Mouse (Mus musculus): ENCODE results near the gene Tnni2. TPM values are rescaled to one million over a fixed set of nuclear protein-coding genes. Genes with fewer than 3 reads are reported as not detected.
A peak's percentile ranks its signal among the peaks of the same experiment; 100 is the strongest.
"Not testable (repeated sequence)": the region's sequence is repeated elsewhere in the genome, so short reads cannot be mapped to it uniquely, and the experiment has no call there.

Tnni2 gene
- 17.6 and 29.3 TPM in 2 replicates for polyA plus RNA-seq (2015; fragmentation: Nextera tagmentation; extraction: Ambion mirVana)

- Histone ChIP-seq H3K27ac (replicated peaks) (peak within 1 kb of the TSS; percentile 61), H3K9me3 (replicated peaks) (no peaks in the 10 kb centered on the region), H3K4me2 (no peak within 1 kb of the TSS), H3K27me3 (no peaks in the 10 kb centered on the region), H3K4me1 (replicated peaks) (0 out of 2 replicates have a peak, but pooled peaks cover 7% of the 10 kb centered on the region), H3K36me3 (replicated peaks) (no peaks in the 10 kb centered on the region), H3K9ac (no peak within 1 kb of the TSS), H3K4me3 (replicated peaks) (no peak within 1 kb of the TSS)
- ATAC-seq (ENCODE audit: insufficient read depth): no peak
- 63% methylated on average over 9 of the region's 9 CpGs for WGBS (ENCODE audit: insufficient replicate concordance)
These were observed at the start of gene Tnni2 for GRCm38 (mm10) chr7:142441585-142441984. Tnni2 (plus strand) TSS chr7:142441808.

- ATAC-seq (ENCODE audit: insufficient read depth): peak; percentile 82
- Histone ChIP-seq H3K9me3 (replicated peaks) (no peaks in the 10 kb centered on the region), H3K36me3 (replicated peaks) (no peaks in the 10 kb centered on the region), H3K4me3 (replicated peaks) (no peak overlapping the region), H3K9ac (0 out of 2 replicates have a peak overlapping the region, but pooled peaks have one; percentile 26), H3K27ac (replicated peaks) (peak overlapping the region; percentile 84), H3K27me3 (no peaks in the 10 kb centered on the region), H3K4me1 (replicated peaks) (peaks cover 86% of the 10 kb centered on the region), H3K4me2 (peak overlapping the region; percentile 48)
- WGBS (ENCODE audit: insufficient replicate concordance): 12% methylated on average over 4 of the region's 4 CpGs
These were observed 48.4 kb upstream of the Tnni2 start for GRCm38 (mm10) chr7:142393191-142393590.

- Histone ChIP-seq H3K4me1 (replicated peaks) (peaks cover 88% of the 10 kb centered on the region), H3K27ac (replicated peaks) (peak overlapping the region; percentile 84), H3K9me3 (replicated peaks) (no peaks in the 10 kb centered on the region), H3K4me2 (no peak overlapping the region), H3K36me3 (replicated peaks) (no peaks in the 10 kb centered on the region), H3K27me3 (no peaks in the 10 kb centered on the region), H3K9ac (no peak overlapping the region), H3K4me3 (replicated peaks) (no peak overlapping the region)
- ATAC-seq (ENCODE audit: insufficient read depth): no peak
- WGBS (ENCODE audit: insufficient replicate concordance): 39% methylated on average over 6 of the region's 6 CpGs
These were observed 47.1 kb upstream of the Tnni2 start for GRCm38 (mm10) chr7:142394261-142395190.

- no peak overlapping the region for H3K9ac ChIP-seq
- H3K4me3 ChIP-seq (replicated peaks): no peak overlapping the region
- H3K27ac ChIP-seq (replicated peaks): peak overlapping the region; percentile 84
- no peak overlapping the region for H3K4me2 ChIP-seq
- H3K4me1 ChIP-seq (replicated peaks): peaks cover 93% of the 10 kb centered on the region
- no peaks in the 10 kb centered on the region for H3K27me3 ChIP-seq
- no peaks in the 10 kb centered on the region for H3K9me3 ChIP-seq (replicated peaks)
- no peaks in the 10 kb centered on the region for H3K36me3 ChIP-seq (replicated peaks)
- 16% methylated on average over 4 of the region's 4 CpGs for WGBS (ENCODE audit: insufficient replicate concordance)
- ATAC-seq (ENCODE audit: insufficient read depth): peak; percentile 29
These were observed 46.1 kb upstream of the Tnni2 start for GRCm38 (mm10) chr7:142395472-142395871.

GRCm38 (mm10) chr7:142396611-142397010, 45.0 kb upstream of the Tnni2 start:
- Histone ChIP-seq H3K27ac (replicated peaks) (peak overlapping the region; percentile 53; the same call in 1 of the 2 replicates), H3K9me3 (replicated peaks) (no peaks in the 10 kb centered on the region), H3K27me3 (no peaks in the 10 kb centered on the region), H3K4me2 (no peak overlapping the region), H3K9ac (no peak overlapping the region), H3K4me3 (replicated peaks) (no peak overlapping the region), H3K4me1 (replicated peaks) (peaks cover 85% of the 10 kb centered on the region), H3K36me3 (replicated peaks) (no peaks in the 10 kb centered on the region)
- 94% methylated on average over 1 of the region's 1 CpGs for WGBS (ENCODE audit: insufficient replicate concordance)
- no peak for ATAC-seq (ENCODE audit: insufficient read depth)

- Histone ChIP-seq H3K4me2 (no peak overlapping the region), H3K4me3 (replicated peaks) (no peak overlapping the region), H3K9me3 (replicated peaks) (no peaks in the 10 kb centered on the region), H3K36me3 (replicated peaks) (no peaks in the 10 kb centered on the region), H3K27ac (replicated peaks) (peak overlapping the region; percentile 53), H3K27me3 (no peaks in the 10 kb centered on the region), H3K4me1 (replicated peaks) (peaks cover 75% of the 10 kb centered on the region), H3K9ac (no peak overlapping the region)
- 21% methylated on average over 2 of the region's 2 CpGs for WGBS (ENCODE audit: insufficient replicate concordance)
- ATAC-seq (ENCODE audit: insufficient read depth): 0 out of 2 replicates have a peak, but pooled peaks have one; percentile 5
These were observed 43.6 kb upstream of the Tnni2 start for GRCm38 (mm10) chr7:142398052-142398451.

GRCm38 (mm10) chr7:142399250-142399649, 42.4 kb upstream of the Tnni2 start:
- 15% methylated on average over 1 of the region's 1 CpGs for WGBS (ENCODE audit: insufficient replicate concordance)
- Histone ChIP-seq H3K4me1 (replicated peaks) (peaks cover 68% of the 10 kb centered on the region), H3K27ac (replicated peaks) (peak overlapping the region; percentile 60), H3K9me3 (replicated peaks) (no peaks in the 10 kb centered on the region), H3K27me3 (no peaks in the 10 kb centered on the region), H3K9ac (no peak overlapping the region), H3K36me3 (replicated peaks) (no peaks in the 10 kb centered on the region), H3K4me2 (no peak overlapping the region), H3K4me3 (replicated peaks) (no peak overlapping the region)
- ATAC-seq (ENCODE audit: insufficient read depth): 0 out of 2 replicates have a peak, but pooled peaks have one; percentile 7

GRCm38 (mm10) chr7:142400112-142400749, 41.4 kb upstream of the Tnni2 start:
- WGBS (ENCODE audit: insufficient replicate concordance): 39% methylated on average over 7 of the region's 7 CpGs
- Histone ChIP-seq H3K9ac (no peak overlapping the region), H3K9me3 (replicated peaks) (no peaks in the 10 kb centered on the region), H3K4me3 (replicated peaks) (no peak overlapping the region), H3K27me3 (no peaks in the 10 kb centered on the region), H3K4me2 (no peak overlapping the region), H3K4me1 (replicated peaks) (peaks cover 58% of the 10 kb centered on the region), H3K36me3 (replicated peaks) (no peaks in the 10 kb centered on the region), H3K27ac (replicated peaks) (no peak overlapping the region)
- no peak for ATAC-seq (ENCODE audit: insufficient read depth)

GRCm38 (mm10) chr7:142400750-142401142, 40.9 kb upstream of the Tnni2 start:
- H3K36me3 ChIP-seq (replicated peaks): no peaks in the 10 kb centered on the region
- ATAC-seq (ENCODE audit: insufficient read depth): no peak
- peaks cover 53% of the 10 kb centered on the region for H3K4me1 ChIP-seq (replicated peaks)

GRCm38 (mm10) chr7:142403591-142403990, 38.0 kb upstream of the Tnni2 start:
- Histone ChIP-seq H3K4me1 (replicated peaks) (peaks cover 28% of the 10 kb centered on the region), H3K27me3 (no peaks in the 10 kb centered on the region), H3K9me3 (replicated peaks) (no peaks in the 10 kb centered on the region), H3K9ac (no peak overlapping the region), H3K4me2 (no peak overlapping the region), H3K27ac (replicated peaks) (peak overlapping the region; percentile 14; the same call in 1 of the 2 replicates), H3K36me3 (replicated peaks) (no peaks in the 10 kb centered on the region), H3K4me3 (replicated peaks) (no peak overlapping the region)
- ATAC-seq (ENCODE audit: insufficient read depth): no peak
- WGBS (ENCODE audit: insufficient replicate concordance): 30% methylated on average over 4 of the region's 4 CpGs

More at GRCm38 (mm10) chr7:142400750-142401142, 40.9 kb upstream of the Tnni2 start:
- no peak overlapping the region for H3K27ac ChIP-seq (replicated peaks)
- no peak overlapping the region for H3K9ac ChIP-seq
- no peak overlapping the region for H3K4me2 ChIP-seq
- no peaks in the 10 kb centered on the region for H3K9me3 ChIP-seq (replicated peaks)
- H3K4me3 ChIP-seq (replicated peaks): no peak overlapping the region
- H3K27me3 ChIP-seq: no peaks in the 10 kb centered on the region
- WGBS (ENCODE audit: insufficient replicate concordance): 73% methylated on average over 7 of the region's 7 CpGs

GRCm38 (mm10) chr7:142405134-142405533, 36.5 kb upstream of the Tnni2 start:
- H3K9me3 ChIP-seq (replicated peaks); H3K4me2 ChIP-seq; H3K9ac ChIP-seq; H3K27me3 ChIP-seq; H3K27ac ChIP-seq (replicated peaks); H3K4me3 ChIP-seq (replicated peaks); ATAC-seq (ENCODE audit: insufficient read depth); H3K36me3 ChIP-seq (replicated peaks): not testable (repeated sequence)
- peaks cover 17% of the 10 kb centered on the region for H3K4me1 ChIP-seq (replicated peaks)
- 83% methylated on average over 5 of the region's 5 CpGs for WGBS (ENCODE audit: insufficient replicate concordance)
